Mouse (Mus musculus) ES-E14 (cell line): Measurements from ENCODE around the gene Cox14. TPM values are rescaled to one million over a fixed set of nuclear protein-coding genes. Genes with fewer than 3 reads are reported as not detected.
A peak's percentile ranks its signal among the peaks of the same experiment; 100 is the strongest.

Source experiments
- DNase-seq: peaks from one replicate; pipeline ENCODE4 v3.0.0-alpha.2; 2013; ENCODE audit warnings: low read depth, low spot score
- H3K27ac ChIP-seq: 2 replicates; pipeline ENCODE4 v1.5.1; 2012; ENCODE audit warnings: low read depth, mild to moderate bottlenecking, low read length, moderate library complexity, mixed read lengths; ENCODE audit not compliant: poor library complexity, insufficient read depth, severe bottlenecking
- H3K36me3 ChIP-seq: 2 replicates; pipeline ENCODE4 v1.6.1; 2012; ENCODE audit warnings: mild to moderate bottlenecking, low read length, moderate library complexity, mixed read lengths; ENCODE audit not compliant: control insufficient read depth, poor library complexity, insufficient read depth, severe bottlenecking
- H3K4me1 ChIP-seq, 2 experiments: fragments of 150-350 bp in 1 of 2; sonication (generic) in 1 of 2; 2 replicates each; pipeline ENCODE4 v1.6.1; 2012; ENCODE audit warnings: low read length in 2 of 2, mild to moderate bottlenecking in 1 of 2, mixed read lengths in 1 of 2; ENCODE audit not compliant: control insufficient read depth in 2 of 2, insufficient read depth in 2 of 2, poor library complexity in 1 of 2
- H3K4me3 ChIP-seq, 2 experiments: fragments of 150-350 bp in 1 of 2; sonication (generic) in 1 of 2; 2 replicates each; pipeline ENCODE4 v1.5.1; 2012; ENCODE audit warnings: low read length in 2 of 2, low read depth in 1 of 2, mild to moderate bottlenecking in 1 of 2, mixed read lengths in 1 of 2; ENCODE audit not compliant: insufficient read depth in 1 of 2, poor library complexity in 1 of 2, severe bottlenecking in 1 of 2
- H3K9ac ChIP-seq: 2 replicates; pipeline ENCODE4 v1.6.1; 2012; ENCODE audit warnings: low read depth, mild to moderate bottlenecking, low read length, mixed read lengths; ENCODE audit not compliant: poor library complexity, insufficient read depth, severe bottlenecking
- H3K9me3 ChIP-seq: fragments of 150-350 bp; sonication (generic); 2 replicates; pipeline ENCODE4 v1.6.1; 2012; ENCODE audit warnings: low read depth, mild to moderate bottlenecking, low read length; ENCODE audit not compliant: control insufficient read depth, insufficient read depth
- CHD2 ChIP-seq: IDR thresholded peaks from 2 replicates; pipeline ENCODE4 v1.6.1; 2014; ENCODE audit warnings: mild to moderate bottlenecking, low read depth, low read length, inconsistent platforms
- HCFC1 ChIP-seq: IDR thresholded peaks from 2 replicates; pipeline ENCODE4 v1.6.1; 2012; ENCODE audit warnings: low read length, inconsistent platforms, borderline replicate concordance; ENCODE audit not compliant: insufficient read depth
- MAFK ChIP-seq: IDR thresholded peaks from 2 replicates; pipeline ENCODE4 v1.6.1; 2014; ENCODE audit warnings: mild to moderate bottlenecking, low read depth, low read length, inconsistent platforms; ENCODE audit not compliant: insufficient read depth
- ZC3H11A ChIP-seq: IDR thresholded peaks from 2 replicates; pipeline ENCODE4 v1.6.1; 2012; ENCODE audit warnings: low read depth, mild to moderate bottlenecking, inconsistent platforms, low read length, borderline replicate concordance
- ZNF384 ChIP-seq: IDR thresholded peaks from 2 replicates; pipeline ENCODE4 v1.6.1; 2012; ENCODE audit warnings: low read depth, low read length, inconsistent platforms
- in situ Hi-C, 2 experiments: fragments of 600-800 bp; cut with MboI; formaldehyde crosslinking; loops; one replicate each; pipeline ENCODE4 v1.15.1; 2025; ENCODE audit warnings: low sequenced_read_pairs in 2 of 2, inconsistent platforms in 1 of 2; ENCODE audit not compliant: unreplicated experiment in 2 of 2
- total RNA-seq: library from RNA; depleted of rRNA; stranded (reverse); fragments of 300-350 nt; gene quantifications from 2 replicates; pipeline ENCODE4 v1.2.3, GENCODE M21; 2012

Gene Cox14
- total RNA-seq, 1 experiment, result 86.6 TPM

- no peak overlapping the region for H3K27ac ChIP-seq
- H3K4me3 ChIP-seq, result no peak overlapping the region
- H3K9ac ChIP-seq, result no peak overlapping the region
- peaks cover 33% of the 10 kb centered on the region for H3K36me3 ChIP-seq
- DNase-seq, result no peak
- H3K9me3 ChIP-seq, result no peaks in the 10 kb centered on the region
- in situ Hi-C loops, result loop anchor here in 1 of 2 experiments (10.0 kb wide), 1 partner anchor 190 kb away; no protein-coding TSS in a partner anchor
- no peak for TF ChIP-seq HCFC1
- peak; percentile 20; the same call in 1 of the 2 replicates for TF ChIP-seq ZC3H11A
- H3K4me1 ChIP-seq, result peaks cover 0 to 28% of the 10 kb centered on the region in 2 experiments; a peak in 3 of 4 replicates
These were observed 10.6 kb upstream of the Cox14 start for GRCm38 (mm10) chr15:99714858-99715257.

GRCm38 (mm10) chr15:99715361-99715865 is 10.0 kb upstream of the Cox14 start:
- in situ Hi-C loops, result loop anchor here in 1 of 2 experiments (10.0 kb wide), 1 partner anchor 189 kb away; no protein-coding TSS in a partner anchor

GRCm38 (mm10) chr15:99715982-99716746 is 9.3 kb upstream of the Cox14 start:
- no peak overlapping the region for H3K4me3 ChIP-seq
- TF ChIP-seq HCFC1, result no peak
- TF ChIP-seq ZNF384, result no peak
- TF ChIP-seq CHD2, result no peak
- TF ChIP-seq ZC3H11A, result no peak
- TF ChIP-seq MAFK, result no peak
- DNase-seq, result no peak
- H3K9me3 ChIP-seq, result no peaks in the 10 kb centered on the region
- no peak overlapping the region for H3K27ac ChIP-seq
- in situ Hi-C loops, result loop anchor here in 1 of 2 experiments (10.0 kb wide), 1 partner anchor 189 kb away; no protein-coding TSS in a partner anchor
- H3K9ac ChIP-seq, result no peak overlapping the region
- H3K4me1 ChIP-seq, result peaks cover 0 to 29% of the 10 kb centered on the region in 2 experiments; a peak in 3 of 4 replicates
- peaks cover 22% of the 10 kb centered on the region for H3K36me3 ChIP-seq

More at GRCm38 (mm10) chr15:99715361-99715865, 10.0 kb upstream of the Cox14 start:
- Histone ChIP-seq H3K9me3 (no peaks in the 10 kb centered on the region), H3K4me3 (no peak overlapping the region), H3K36me3 (peaks cover 30% of the 10 kb centered on the region), H3K9ac (no peak overlapping the region), H3K27ac (no peak overlapping the region), H3K4me1 (peaks cover 0 to 29% of the 10 kb centered on the region in 2 experiments; a peak in 3 of 4 replicates)
- no peak for TF ChIP-seq MAFK
- TF ChIP-seq HCFC1, result no peak
- no peak for TF ChIP-seq ZNF384
- no peak for TF ChIP-seq CHD2
- no peak for TF ChIP-seq ZC3H11A
- DNase-seq, result no peak

GRCm38 (mm10) chr15:99716814-99717213 is 8.6 kb upstream of the Cox14 start:
- DNase-seq, result no peak
- H3K4me3 ChIP-seq, result no peak overlapping the region
- H3K36me3 ChIP-seq, result peaks cover 17% of the 10 kb centered on the region

More at GRCm38 (mm10) chr15:99716814-99717213, 8.6 kb upstream of the Cox14 start:
- in situ Hi-C loops, result loop anchor here in 1 of 2 experiments (10.0 kb wide), 1 partner anchor 188 kb away; no protein-coding TSS in a partner anchor
- no peak for TF ChIP-seq ZC3H11A
- no peak for TF ChIP-seq MAFK
- no peak for TF ChIP-seq CHD2
- TF ChIP-seq HCFC1, result no peak
- TF ChIP-seq ZNF384, result no peak
- Histone ChIP-seq H3K27ac (no peak overlapping the region), H3K4me1 (peaks cover 0 to 25% of the 10 kb centered on the region in 2 experiments; a peak in 3 of 4 replicates), H3K9me3 (no peaks in the 10 kb centered on the region), H3K9ac (no peak overlapping the region)
